Mouse (Mus musculus) lung, postnatal 0 days (tissue): ENCODE measurements at regions not wholly inside any gene's neighbourhood (a gene's known extent, or its start where the extent isn't known, plus 50 kb on each side); places are given as distances from the start of the nearest gene placed in this dataset.

Experiments used
- CTCF ChIP-seq: IDR thresholded peaks from 2 replicates; pipeline ENCODE4 v1.5.1; 2016; ENCODE audit warnings: antibody characterized with exemption, mild to moderate bottlenecking
- EP300 ChIP-seq: IDR thresholded peaks from 2 replicates; pipeline ENCODE4 v1.6.1; 2016; ENCODE audit warnings: antibody characterized with exemption, mild to moderate bottlenecking, control low read depth

DNA sequence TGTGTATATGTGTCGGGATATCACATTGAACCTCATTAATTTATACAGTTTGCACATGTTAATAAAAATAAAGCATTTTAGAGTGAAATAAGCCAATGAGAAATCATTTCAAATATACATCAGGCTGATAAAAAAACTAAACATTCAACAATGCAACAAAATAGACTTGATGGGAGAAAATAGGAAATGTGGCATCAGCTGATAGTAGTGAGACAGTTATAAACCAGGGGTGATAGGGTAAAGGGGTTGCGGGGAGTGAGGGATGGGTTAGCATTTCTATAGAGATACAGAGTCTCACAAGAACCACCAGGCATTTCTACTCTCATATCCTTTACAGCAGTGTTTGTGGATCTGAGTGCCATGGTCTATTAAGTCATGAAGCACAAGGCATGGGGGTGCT, 108.6 kb upstream of the Mvb12b start:
- TF ChIP-seq CTCF (no peak), EP300 (no peak)
